Mouse (Mus musculus) urinary bladder, adult 2 months (tissue): ENCODE measurements at regions not wholly inside any gene's neighbourhood (a gene's known extent, or its start where the extent isn't known, plus 50 kb on each side); places are given as distances from the start of the nearest gene placed in this dataset.
"Not testable (repeated sequence)": the region's sequence is repeated elsewhere in the genome, so short reads cannot be mapped to it uniquely, and the experiment has no call there.

ENCODE experiments used
- DNase-seq: peaks from one replicate; pipeline ENCODE4 v3.0.0; 2022; ENCODE audit warnings: low spot score

DNA sequence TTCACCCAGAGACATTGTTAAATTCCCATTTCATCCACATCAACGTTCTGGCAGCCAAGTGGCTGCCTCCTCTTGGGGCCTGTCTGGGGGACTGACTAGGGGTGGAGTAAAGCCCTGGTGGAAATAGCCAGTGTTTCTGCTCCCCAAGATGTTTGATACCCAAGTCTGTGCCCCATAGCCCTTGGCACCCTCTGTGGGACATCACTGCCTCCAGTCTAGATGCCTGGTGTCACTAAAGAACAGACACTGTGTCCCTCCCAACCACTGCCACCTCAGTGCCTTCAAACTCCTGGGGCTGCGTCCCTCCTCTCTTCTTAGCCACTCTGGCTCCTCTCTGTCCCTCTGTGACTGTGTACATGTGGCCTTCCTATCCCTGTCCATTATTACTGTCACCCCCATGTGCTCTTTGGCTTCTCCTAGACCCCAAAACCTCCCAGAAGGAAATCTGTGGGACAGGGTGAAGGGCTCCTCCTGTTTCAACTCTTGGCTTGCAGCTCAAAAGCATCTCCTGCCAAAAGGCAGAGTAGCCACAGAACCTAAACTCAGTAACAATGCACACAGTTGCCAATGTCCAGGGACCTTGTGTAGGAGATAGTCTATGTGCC is 224.8 kb upstream of the Irx4 start:
- no peak for DNase-seq

DNA sequence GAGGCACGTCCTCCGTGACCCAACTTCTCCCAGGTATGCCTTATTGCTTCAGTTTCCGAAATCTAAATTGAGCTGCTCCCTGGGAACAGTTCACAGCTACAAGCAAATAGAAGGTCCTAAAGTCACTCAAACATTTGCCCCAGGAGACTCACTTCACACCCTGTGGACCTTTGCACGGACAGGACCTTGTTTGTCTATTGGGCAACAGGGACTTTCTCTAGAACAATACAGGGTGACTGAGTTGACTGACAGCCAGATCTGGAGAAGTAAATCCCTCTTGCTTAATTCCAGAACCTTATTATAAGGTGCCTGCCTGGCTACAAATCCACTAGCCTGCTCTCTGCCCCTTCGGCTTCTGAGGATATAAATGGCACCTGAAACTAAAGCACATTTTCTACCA is 220.5 kb upstream of the Irx4 start:
- DNase-seq: no peak

DNA sequence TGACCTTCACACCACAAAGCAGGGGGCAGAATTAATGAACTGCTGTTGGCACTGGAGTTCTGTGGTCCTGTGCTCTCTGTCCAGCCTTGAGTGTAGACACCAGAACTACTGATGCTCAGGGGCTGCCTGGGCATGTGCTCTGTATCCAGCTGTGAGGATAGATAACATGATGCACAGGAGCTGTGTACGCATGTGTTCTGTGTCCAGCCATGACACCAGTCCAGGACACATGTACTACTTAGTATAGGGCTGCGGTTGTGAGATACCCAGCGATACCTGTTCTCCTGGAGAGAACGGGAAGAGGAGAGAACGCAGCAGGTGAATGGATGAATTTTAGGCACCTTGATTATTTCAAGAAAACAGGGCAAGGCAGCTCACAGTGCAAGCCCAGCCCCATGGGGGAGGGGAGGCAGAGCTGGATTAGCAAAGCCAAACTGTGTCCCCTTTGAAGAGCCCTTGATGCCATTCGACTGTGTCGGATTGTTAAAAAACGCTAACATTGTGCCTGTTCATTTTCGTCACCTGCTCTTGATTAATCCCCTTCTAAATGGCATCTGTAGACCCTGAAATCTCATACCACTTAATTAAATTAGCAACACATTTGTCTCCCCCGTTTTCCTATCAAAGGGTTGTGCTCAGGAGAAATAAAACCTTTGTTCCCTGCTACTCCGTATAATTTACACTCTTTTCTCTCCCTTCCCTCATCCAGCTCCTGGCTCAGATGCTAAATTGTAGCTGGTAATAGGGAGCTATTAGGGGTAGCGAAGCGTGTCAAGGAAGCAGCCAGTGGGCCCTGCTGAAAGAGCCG is 218.8 kb upstream of the Irx4 start:
- no peak for DNase-seq

DNA sequence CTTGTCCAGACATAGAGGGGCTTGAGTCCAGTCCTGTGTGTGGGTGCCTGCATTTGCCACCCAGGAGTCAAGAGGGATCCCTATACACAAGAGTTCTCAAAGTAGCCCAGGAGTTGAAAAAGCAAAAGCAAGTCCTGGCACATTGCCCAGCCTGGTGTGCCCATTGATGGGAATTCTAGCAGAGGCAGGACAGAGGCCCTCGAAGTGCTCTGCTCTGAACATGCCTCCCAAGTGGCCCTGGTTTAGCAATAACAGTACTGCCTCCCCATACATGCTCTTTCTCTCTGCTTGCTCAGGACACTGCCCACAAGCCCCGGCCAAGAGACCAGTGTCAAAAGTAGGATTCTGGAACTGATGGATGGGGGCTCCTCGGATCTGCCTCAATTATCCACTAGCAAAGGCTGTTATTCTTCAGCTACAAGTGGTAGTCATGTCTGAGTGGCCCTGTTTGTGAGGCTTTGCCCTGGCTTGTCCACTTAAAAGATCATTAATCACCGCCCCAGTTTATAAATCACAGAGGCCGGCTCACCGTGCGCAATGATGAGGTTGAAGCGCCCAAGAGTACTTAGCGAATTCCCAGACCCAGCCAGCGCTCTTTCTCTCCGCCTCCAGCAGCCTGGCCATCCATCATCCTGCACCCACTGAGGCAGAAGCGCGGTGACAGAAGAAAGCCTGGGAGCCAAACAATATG is 190.3 kb upstream of the Irx4 start:
- DNase-seq: no peak

DNA sequence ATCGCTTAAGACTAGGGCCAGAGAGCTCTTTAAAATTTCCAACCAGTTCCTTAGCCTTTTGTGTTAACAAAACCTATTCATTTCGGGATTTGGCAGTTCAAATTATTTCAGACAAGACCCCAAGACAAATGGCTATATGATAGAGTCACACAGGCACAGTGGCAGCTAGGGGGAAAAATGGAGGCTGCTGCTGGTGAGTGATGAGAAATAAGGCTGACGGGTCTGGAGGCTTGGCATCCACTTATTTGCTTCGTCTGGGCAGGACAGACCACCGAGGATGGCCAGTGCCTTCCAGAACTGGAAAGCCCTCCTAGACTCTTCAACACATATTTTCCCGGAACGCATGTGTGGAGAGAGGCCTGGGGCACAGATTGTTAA is 189.8 kb upstream of the Irx4 start:
- DNase-seq: no peak

DNA sequence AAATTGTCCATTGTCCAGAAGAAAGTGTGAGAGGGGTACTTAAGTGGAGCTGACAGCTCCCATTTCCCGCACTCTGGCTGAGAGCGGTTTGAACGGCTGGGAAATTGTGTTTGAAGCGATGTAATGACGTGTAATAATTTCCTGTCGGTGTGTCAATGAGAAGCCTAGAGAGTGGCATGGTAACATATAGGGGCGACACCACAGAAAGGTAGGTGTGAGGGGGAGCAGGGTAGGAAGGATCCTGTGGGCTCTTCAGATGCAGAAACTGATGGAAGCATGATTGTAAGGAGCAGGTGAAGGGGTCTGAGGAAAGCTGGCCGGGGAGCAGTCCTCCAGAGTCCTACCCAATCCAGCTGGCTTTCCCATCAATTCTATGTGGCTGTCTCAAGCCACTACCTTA is 189.2 kb upstream of the Irx4 start:
- no peak for DNase-seq

DNA sequence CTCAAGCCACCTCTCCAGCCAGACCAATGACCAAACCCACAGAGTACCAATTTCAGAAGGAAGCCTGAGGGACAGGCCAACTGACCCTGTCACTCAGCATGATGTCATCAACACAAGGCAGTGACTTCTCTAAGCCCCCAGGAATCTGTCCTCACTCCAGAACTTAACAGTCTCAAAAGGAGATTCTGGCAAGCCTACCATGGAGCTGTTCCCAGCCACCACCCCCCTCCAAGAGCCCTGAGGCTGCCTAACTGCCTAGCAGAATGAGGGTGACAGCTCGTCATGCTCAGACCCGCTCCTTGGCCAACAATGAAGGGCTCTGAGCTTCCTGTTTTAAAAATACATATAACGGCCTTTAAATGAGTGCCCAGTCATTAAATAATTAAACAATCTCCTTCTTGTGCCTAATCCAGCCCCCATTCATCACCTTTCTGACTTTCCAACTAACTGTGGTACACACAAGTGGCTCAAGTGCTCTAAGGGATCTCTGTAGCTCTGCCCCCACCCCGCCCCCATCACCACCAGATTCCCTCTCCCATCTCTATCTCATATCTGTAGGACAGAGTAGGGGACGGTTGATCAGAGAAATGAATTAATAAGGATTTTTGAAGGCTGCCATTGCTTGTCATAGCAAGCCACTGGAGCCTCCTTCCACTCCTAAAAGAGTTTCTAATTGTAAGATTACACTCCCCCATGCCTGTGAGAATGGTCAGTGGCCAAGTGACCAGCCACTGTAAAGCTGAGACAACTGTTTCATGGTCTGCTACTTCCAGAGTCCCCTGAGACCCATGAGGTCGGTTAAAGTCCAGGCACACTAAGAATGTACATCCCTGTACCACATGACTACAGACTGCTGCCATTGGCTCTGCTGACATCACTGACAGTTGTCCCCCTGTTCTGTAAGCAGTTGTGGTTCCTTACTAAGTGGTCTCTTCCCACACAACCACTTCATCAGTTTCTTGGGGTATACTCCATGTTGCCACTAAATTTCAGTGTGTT is 188.1 kb upstream of the Irx4 start:
- no peak for DNase-seq

DNA sequence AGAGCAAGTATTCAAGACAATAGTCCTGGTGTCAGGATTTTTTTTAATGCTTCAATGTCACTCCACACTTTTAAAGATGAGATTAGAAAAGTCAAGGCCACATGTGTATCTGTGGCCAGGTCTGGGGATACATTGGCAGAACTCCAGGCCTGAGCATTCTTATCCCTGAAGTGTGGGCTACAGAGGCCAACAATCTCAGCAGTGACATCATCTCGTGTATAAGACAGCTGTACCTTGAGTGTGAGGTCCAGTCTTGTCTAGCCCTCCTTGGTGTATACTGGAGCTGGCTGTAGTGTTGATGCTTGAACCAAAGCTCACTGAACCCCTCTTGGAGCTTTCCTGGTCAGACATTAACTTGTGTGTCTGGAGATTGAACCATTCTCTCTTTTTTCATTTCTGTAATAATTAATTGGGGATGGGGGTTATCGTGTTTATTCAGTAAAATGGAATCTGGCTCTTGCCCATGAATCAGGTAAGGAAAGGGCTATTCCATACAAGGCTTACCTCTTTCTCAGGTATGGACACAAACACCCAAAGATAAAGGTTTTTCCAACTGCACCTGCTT is 182.3 kb upstream of the Irx4 start:
- DNase-seq: no peak

DNA sequence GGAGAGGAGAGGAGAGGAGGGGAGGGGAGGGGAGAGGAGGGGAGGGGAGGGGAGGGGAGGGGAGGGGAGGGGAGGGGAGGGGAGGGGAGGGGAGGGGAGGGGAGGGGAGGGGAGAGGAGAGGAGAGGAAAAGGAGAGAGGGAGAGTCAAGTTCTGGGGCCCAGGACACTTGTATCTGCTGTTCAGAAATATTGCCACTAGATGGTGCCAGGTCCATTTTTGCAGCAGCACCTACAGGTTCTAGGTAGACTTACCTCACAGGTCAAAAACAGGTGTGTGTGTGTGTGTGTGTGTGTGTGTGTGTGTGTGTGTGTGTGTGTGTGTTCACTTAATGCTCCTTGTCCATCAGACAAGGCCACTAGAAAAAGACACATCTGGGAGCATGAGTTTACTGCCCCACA is 172.5 kb upstream of the Irx4 start:
- not testable (repeated sequence) for DNase-seq

DNA sequence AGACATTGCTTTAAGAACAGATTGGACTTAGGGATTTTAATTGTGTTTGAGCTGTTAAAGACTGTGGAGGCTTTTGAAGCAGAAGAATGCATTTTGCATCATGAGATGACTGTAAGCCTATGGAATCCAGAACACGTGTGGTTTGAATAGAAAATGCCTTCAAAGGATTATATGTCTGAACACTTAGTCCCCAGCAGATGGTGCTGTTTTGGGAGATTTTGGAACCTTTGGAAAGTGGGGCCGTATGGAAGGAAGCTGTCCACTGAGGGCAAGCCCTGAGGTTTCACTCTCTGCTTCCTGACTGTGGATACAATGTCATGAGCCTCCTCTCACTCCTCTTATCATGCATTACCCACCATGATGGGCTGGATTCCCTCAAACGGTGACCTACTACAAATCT is 168.4 kb upstream of the Irx4 start:
- DNase-seq: no peak

DNA sequence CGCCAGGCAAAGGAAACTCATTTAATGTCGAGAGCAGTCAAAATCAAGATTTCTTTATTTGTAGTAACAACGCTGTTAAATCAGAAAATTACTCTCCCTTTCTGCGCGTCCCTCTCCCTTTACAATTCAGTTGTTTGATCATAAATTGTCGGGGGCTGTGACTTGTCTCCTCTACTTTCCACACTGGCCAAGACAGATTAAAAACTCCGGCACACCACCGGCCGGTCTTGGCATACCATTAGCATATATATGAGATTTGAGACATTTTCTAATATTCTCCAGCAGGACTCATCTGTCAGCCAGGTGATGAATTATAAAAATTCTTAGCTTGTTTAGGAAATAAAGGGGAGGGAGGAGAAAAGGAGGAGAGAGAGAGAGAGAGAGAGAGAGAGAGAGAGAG is 162.8 kb upstream of the Irx4 start:
- DNase-seq: no peak

DNA sequence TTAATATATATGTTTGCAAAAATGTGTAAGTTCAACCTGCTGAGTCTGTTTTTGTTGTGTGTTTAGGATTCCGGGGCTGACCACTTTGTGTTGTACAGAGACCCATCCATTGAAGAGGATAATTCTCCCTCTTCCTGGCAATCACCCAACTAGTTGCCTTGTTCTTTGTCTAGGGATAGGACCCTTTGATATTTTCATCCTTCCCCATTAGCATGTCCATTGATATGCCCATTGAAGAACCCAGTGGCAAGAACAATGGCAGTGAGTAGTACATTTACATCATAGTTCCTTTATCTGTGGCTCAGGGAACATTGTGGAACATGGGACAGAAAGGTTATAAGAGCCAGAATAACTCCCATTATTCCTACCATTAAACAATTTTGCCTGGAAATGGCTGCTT is 160.9 kb upstream of the Irx4 start:
- DNase-seq: no peak

DNA sequence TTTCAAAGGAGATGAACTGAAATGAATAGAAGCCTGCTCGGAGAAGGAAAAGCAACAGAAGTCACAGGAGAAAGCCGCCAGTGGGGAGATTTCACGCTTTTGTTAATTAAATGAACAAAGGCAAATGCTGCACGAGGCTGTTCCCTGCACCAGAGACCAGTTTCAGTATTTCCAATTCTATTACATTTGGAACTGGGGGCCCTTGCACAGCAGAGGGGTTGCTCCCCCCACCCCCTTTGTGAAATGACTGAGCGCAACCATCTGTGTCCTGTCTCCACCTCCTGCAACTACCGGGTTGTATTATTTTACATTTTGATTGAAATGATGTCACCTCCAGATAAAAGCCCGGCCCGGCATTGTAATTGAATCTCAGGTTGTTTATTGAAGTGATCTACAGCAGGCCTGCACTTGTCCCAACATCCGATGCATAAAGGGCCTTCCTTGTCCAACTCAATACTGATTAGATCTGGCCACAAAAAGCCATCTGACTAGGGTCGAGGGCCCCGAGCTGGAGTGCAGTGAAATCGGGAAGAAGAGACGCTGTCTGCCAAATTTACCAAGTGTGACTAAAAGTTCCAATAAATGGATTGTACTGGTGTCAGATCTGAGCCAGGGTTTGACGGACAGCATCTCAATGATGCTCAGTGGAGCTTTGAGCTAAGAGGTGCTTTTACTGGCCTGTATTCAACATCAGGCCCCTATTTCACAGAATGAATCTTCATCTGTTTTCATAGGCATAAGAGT is 152.9 kb upstream of the Irx4 start:
- DNase-seq: no peak

DNA sequence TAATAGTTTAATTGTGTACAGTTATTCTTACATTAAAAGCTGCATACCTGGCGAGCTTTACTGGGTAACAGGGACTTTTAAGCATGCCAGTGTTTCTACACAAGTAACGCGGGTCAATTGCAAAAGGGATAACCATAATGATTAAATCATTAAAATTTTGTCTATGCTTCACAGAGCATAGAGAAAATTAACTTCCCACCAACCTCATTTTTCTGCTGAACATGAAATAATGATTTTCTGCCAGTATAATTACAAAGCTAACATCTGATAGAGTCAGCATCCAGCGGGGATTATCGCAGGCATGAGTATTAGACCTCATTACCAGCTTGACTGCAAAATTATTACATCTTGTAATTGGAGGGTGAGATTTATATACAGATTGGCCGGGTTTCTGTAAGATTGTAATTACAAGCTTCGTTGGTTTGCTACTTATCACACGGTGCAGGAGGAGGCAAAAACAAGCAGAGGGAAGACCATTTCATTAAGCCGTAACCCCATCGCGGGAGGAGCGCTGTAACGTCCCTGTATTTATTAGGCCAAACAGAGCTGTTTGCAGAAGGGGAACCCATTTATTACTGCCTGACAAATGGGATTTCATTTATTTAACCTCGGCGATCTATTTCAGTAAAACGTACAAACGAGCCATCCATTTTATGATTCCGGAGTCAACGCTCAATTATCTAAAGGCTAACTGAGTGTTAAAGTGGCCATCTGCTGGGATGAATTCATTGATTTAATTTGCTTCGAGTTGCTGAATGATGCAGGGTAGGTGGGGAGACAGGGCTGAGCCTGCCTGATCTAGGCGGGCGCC is 143.3 kb upstream of the Irx4 start:
- no peak for DNase-seq

DNA sequence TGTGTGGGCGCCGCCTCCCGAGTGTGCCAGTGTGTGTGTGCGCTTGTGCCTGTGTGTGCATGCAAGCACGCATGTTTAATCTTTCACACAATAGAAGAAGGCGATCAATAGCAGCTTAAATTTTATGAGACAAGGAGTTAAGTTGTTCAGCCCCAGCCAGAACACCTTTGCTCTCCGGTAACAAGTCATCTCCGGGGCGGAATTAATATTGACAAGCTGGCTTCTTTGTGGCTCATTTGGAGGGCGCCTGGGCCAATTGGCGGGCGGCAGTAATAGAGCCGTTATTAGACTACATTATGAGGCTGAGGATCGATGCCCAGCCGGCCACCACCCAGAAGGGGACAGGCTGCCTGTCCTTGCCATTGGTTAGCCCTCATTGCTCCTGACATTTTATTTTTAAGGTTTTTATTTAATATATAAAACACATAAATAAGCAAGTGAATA is 142.6 kb upstream of the Irx4 start:
- no peak for DNase-seq

DNA sequence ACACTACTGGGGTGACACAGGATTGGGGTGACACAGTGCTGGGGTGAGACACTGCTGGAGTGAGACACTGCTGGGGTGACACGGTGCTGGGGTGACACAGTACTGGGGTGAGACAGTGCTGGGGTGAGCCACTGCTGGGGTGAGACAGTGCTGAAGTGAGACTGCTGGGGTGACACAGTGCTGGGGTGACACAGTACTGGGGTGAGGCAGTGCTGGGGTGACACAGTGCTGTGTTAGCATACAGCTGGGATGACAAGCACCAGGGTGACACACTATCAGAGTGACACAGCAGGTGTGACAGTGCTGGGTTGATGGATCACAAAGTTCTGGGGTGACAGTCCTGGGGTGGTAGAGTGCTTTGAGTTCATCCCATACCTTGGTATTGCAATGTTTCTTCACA is 137.3 kb upstream of the Irx4 start:
- no peak for DNase-seq

DNA sequence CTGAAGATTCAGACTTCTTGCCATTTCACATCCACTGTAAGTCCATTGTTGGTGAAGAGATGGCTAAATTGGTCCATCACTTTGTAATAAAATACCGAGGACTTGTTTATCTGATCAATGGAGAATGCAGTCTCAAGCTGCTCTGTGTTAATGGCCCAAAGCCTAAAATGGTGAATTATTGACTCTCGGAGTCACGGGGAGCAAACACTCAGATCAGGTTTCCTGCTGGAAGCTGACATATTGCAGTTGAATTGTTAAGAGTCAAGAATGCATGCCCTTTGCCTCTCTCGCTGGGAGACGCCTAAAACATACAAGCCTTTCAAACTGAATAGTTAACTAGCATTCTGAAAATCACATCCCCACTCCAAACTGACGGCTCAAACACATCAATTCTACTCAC is 129.0 kb upstream of the Irx4 start:
- no peak for DNase-seq

DNA sequence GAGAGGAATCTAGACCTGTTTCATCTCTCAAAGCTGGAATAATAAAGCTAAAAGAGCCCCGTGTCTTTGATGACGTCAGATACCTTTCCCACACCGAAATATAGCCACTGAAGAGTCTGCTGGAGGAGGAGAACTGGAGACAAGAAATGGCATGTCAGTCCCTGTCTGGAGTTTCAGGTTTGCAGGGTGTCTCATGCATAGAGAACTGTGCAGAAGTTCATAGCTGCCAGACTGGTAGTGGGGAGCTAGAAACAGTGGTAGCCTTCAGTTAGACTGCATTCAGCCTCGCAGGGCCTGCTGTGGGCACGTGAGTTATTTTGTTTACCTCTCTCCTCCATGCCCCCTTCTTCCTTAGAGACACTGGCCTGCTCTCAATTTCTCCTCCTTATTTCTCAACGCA is 127.5 kb upstream of the Irx4 start:
- DNase-seq: no peak

DNA sequence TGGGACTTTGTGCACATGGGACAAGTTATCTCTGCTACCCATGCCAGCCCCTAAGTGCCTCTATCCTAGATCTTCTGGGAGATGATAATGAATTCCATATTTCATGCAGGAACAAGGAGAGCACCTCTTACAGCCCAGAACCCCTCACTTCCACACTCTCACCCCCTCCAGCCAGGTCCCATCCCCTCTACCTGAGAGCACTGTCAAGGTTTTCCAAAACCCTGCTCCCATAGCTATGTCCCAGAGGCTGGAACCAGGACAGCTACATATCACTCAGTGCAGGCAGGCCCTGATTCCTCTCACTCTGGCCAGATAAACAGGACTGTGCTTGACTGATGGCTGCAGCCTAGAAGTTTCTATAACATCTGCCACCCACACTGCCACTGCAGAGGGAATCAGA is 125.3 kb upstream of the Irx4 start:
- DNase-seq: no peak

DNA sequence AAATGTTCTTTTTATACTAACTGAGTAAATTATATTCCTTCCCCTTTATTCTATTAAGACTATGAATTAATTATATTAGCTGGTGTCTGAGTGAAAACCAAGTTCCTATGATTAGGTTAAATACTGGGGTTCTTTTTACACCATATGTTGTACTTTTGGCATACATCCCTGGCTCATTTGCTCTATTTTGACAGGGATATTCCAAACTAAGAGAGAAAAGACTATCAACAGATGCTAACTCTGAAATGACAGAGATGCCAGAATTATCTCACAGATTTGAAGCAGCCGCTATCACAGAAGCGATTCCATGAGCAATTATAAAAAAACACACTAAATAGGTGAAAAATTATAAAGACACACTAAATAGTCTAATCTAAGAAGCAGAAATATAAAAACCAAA is 119.0 kb upstream of the Irx4 start:
- no peak for DNase-seq
